Mouse (Mus musculus): ENCODE measurements around the gene Gm4756. TPM values are rescaled to one million over a fixed set of nuclear protein-coding genes. Genes with fewer than 3 reads are reported as not detected.
"Not testable (repeated sequence)": the region's sequence is repeated elsewhere in the genome, so short reads cannot be mapped to it uniquely, and the experiment has no call there.

Gm4756 gene
- total RNA-seq (2017), result not detected in 3 replicates

GRCm38 (mm10) chr12:72649611-72650330, at the start of gene Gm4756:
Gm4756 (minus strand) TSS chr12:72649661.
- ATAC-seq (replicated peaks; ENCODE audit: insufficient number of reproducible peaks, low FRiP score, low TSS enrichment, poor library complexity, severe bottlenecking), result no peak

GRCm38 (mm10) chr12:72694901-72695463, 45.5 kb upstream of the Gm4756 start:
- no peak for ATAC-seq (replicated peaks; ENCODE audit: insufficient number of reproducible peaks, low FRiP score, low TSS enrichment, poor library complexity, severe bottlenecking)

GRCm38 (mm10) chr12:72694438-72694837, 45.0 kb upstream of the Gm4756 start:
- ATAC-seq (replicated peaks; ENCODE audit: insufficient number of reproducible peaks, low FRiP score, low TSS enrichment, poor library complexity, severe bottlenecking), result no peak

- ATAC-seq (replicated peaks; ENCODE audit: insufficient number of reproducible peaks, low FRiP score, low TSS enrichment, poor library complexity, severe bottlenecking), result no peak
These were observed 44.4 kb upstream of the Gm4756 start for GRCm38 (mm10) chr12:72693895-72694294.

DNA sequence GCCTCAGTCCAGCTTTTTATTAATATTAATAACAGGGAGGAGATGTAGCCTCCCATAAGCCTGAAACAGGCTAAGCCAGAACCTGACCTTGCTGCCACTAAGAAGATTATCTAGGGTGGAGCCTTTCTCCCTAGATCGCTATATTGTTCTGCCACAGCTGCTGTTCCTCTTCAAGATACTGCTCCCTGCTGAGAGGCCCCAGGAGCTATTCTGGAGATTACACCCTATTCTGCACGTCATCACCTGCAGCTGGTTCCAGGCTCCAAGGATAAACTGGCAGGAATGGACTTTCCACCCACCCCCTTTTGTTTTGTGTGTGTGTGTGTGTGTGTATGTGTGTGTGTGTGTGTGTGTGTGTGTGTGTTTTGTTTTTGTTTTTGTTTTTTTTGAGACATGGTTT, 38.8 kb upstream of the Gm4756 start:
- ATAC-seq (replicated peaks; ENCODE audit: insufficient number of reproducible peaks, low FRiP score, low TSS enrichment, poor library complexity, severe bottlenecking), result not testable (repeated sequence)

DNA sequence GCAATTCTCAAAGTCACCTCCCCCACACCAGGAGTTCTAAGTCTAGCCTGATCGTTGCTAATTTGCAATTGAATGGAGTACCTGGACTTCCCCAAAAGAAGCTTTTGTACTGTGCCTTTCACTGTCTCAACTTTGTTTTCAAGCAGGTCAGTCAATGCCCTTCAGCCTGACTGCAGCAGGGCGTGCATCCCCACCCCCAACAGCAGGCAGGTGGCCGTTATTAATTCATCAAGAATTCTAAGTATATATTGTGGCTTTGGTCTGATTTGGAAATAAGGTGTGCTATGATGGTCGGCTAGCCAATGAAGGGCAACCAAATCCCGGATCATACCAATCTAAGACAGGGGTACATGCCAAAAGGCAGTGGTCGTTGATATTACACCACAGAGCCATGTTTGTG, 38.3 kb upstream of the Gm4756 start:
- ATAC-seq (replicated peaks; ENCODE audit: insufficient number of reproducible peaks, low FRiP score, low TSS enrichment, poor library complexity, severe bottlenecking), result not testable (repeated sequence)

DNA sequence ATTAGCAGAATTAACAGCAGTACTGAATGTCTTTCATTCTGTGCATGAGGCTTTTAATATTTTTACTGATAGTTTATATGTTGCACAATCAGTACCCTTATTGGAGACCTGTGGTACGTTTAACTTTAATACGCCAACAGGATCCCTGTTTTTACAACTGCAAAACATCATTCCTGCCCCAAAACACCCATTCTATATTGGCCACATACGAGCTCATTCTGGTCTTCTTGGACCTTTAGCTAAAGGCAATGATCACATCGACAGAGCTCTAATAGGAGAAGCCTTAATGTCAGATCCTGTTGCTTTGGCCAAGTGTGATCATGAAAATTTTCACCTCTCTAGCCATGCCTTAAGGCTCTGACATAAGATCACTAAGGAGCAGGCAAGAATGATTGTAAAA, 37.1 kb upstream of the Gm4756 start:
- ATAC-seq (replicated peaks; ENCODE audit: insufficient number of reproducible peaks, low FRiP score, low TSS enrichment, poor library complexity, severe bottlenecking), result not testable (repeated sequence)

DNA sequence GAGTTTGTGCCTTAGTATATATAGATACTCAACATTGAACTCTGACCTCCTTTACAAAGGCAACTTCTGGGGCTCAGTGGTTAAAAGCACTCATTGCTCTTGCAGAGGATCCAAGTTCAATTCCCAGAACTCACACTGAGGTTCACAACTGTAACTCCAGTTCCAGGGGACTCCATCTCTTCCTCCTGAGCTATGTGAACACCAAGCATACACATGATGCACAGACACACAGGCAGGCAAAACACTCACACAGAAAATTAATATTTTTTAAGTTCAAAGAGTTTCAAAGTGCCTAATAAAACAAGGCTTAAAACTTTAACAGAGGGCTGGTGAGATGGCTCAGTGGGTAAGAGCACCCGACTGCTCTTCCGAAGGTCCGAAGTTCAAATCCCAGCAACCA, 34.2 kb upstream of the Gm4756 start:
- no peak for ATAC-seq (replicated peaks; ENCODE audit: insufficient number of reproducible peaks, low FRiP score, low TSS enrichment, poor library complexity, severe bottlenecking)

DNA sequence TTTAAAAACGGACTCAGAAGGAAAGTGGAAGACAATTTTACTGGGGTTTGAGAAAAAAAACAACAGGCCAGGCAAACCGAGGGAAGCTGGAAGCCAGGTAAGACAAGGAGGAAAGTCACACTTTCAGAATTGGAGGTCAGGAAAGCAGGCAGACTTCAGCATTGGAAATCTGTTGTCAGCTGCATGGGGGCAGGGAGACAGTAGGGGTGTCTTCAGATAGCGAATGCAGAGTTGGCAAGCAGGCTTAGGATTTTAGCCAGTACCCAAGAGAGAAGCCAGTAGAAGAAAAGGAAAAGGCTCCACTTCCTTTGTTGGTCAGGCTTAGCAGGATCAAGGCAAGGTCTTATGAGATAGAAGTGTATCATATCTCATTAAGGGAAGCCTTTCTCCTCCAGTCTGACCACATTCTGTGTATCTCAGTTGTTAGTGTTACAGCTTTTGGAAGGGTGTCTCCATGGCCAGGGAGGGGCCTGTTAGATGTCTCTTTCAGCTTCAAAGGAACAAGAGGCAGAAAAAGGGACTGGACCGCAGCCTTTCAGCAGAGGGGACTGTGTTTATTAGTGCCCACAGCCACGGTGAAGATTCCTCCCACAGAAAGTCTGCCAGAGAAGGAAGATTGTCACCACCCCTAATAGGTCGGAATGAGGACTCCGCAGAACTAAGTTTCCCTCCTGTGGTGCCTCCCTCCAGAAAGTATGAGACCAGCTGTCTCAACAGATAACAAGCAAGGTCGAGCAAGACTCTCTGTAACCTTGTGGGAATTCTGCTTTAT, 33.2 kb upstream of the Gm4756 start:
- ATAC-seq (replicated peaks; ENCODE audit: insufficient number of reproducible peaks, low FRiP score, low TSS enrichment, poor library complexity, severe bottlenecking), result no peak

DNA sequence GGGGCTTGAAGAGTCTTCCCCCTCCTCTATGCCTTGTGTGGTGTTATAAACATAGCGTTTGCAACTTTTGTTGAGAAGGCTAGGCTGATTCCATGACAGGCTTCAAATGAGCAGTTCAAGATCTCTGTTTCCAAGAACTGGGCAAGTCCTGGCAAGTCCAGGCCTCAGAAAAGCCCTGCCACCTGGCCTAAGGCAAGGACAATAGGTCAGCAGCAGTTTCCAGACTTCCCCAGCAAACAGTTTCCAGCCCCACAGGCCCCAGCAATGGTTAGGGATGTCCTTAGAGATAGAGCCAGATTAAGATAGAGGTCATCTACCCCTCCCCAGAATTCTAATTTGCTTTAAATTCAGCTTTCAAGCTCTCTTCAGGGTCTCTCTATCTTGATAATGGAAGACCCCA, 32.5 kb upstream of the Gm4756 start:
- no peak for ATAC-seq (replicated peaks; ENCODE audit: insufficient number of reproducible peaks, low FRiP score, low TSS enrichment, poor library complexity, severe bottlenecking)

GRCm38 (mm10) chr12:72679635-72680034, 30.2 kb upstream of the Gm4756 start:
- no peak for ATAC-seq (replicated peaks; ENCODE audit: insufficient number of reproducible peaks, low FRiP score, low TSS enrichment, poor library complexity, severe bottlenecking)

DNA sequence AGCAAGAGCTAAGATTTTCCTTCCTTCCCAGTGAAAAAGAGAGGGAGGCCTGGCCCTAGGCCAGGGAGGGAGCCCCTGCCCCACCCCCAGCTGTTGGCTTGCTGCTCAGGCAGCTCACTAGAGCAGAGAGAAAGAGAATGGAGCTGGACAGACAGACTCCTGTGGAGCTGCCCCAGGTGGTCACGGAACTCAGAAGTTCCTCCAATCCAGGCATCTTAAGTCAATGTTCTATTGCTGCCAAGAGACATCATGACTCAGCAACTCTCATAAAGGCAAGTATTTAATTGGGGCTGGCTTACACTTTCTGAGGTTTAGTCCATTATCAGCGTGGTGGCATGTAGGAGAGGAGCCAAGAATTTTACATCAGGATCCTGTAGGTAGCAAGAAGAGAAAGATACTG, 25.4 kb upstream of the Gm4756 start:
- ATAC-seq (replicated peaks; ENCODE audit: insufficient number of reproducible peaks, low FRiP score, low TSS enrichment, poor library complexity, severe bottlenecking), result no peak

DNA sequence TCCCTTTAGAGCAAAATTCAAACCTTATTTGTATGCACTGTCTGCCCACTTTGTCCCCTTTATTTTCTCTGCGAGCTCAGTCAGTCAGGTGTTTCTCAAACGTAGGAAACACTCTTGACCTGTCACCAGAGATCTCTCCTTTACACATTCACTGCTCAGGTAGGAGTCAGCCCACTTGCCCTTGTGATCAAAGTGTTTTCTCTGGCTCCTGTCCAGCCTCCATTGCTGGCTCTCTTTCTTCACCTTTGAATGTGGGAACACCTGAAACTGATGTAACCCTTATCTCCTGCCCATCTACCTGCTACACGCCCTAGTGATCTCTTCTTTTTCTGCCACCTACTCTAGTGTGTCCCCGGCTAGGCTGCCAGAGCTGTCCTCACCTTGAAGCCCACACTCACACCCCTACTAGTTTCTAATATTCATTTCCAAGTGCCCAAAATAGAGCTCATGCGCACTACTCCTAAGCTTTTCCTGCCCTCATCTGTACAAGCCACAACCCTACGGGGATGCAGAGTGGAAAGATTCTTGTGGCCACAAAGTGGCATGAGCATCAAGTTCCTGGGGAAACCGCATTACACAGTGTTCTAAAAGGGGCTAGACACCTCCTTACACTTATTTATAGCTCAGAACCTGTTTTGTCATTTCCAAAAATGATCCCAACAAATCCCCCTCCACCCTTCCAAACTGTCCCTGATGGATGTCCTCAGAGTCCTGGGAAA, 24.8 kb upstream of the Gm4756 start:
- no peak for ATAC-seq (replicated peaks; ENCODE audit: insufficient number of reproducible peaks, low FRiP score, low TSS enrichment, poor library complexity, severe bottlenecking)

GRCm38 (mm10) chr12:72671516-72672135, 22.2 kb upstream of the Gm4756 start:
- no peak for ATAC-seq (replicated peaks; ENCODE audit: insufficient number of reproducible peaks, low FRiP score, low TSS enrichment, poor library complexity, severe bottlenecking)

DNA sequence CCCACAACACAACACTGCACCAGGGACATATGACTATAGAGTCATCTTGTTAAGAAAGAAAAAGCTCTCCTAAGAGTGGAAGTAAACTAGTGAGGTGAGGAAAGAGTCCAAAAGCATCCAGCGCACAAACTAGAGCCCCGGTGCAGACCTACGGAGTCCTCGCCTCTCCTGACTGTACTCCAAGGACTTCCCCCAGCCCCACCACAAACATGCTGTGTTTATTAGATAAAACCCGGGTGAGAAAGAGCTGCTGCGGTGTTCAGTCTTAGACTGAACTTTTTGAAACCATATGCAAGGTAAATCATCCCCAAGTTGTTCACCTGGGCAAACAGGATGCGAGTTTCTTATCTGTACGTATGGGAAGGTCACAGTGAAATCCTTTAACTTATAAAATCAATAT, 21.5 kb upstream of the Gm4756 start:
- no peak for ATAC-seq (replicated peaks; ENCODE audit: insufficient number of reproducible peaks, low FRiP score, low TSS enrichment, poor library complexity, severe bottlenecking)

DNA sequence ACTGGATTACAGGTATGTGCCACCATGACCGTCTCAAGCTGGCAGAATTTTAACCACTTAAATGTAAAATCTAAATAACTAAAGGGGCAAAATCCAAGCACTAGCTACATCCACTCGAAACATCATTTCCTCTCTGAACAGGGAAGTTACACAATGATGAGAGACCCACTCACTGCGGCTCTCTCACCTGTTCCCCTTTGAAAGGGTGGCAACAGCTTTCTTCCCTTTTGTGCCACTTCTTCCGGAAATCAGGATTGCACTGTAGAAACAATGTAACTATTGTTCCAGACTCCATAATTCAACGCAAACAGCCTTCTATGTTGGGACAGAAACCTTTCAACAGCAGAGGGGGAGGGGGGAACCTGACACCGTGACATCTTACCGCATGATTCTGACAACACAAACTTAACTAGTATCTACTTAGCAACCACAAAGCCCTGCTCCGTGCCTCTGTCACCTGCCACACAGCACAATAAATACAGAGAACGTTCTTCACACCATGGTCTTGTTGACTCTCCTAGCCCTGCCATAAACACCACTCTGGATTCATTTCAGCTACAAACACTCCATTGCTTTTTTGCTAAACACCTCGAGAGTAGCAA, 18.5 kb upstream of the Gm4756 start:
- no peak for ATAC-seq (replicated peaks; ENCODE audit: insufficient number of reproducible peaks, low FRiP score, low TSS enrichment, poor library complexity, severe bottlenecking)

DNA sequence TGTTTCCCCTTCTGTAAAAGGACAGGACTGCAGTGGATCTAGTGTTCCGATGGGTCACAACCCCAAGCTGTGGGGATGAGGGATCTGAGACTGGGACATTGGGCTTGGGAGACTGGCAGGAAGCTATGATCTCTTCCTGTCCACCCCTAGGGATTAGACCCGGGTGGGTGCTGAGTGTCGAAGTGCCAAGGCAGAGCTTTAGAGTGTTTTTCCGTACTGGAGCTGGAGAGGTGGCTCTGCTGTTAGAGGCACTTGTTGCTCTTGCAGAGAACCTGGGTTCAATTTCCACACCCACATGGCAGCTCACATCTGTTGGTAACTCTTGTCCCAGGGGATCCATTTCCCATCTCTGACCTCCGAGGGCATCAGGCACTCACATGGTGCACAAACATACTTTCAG, 16.6 kb upstream of the Gm4756 start:
- ATAC-seq (replicated peaks; ENCODE audit: insufficient number of reproducible peaks, low FRiP score, low TSS enrichment, poor library complexity, severe bottlenecking), result no peak

DNA sequence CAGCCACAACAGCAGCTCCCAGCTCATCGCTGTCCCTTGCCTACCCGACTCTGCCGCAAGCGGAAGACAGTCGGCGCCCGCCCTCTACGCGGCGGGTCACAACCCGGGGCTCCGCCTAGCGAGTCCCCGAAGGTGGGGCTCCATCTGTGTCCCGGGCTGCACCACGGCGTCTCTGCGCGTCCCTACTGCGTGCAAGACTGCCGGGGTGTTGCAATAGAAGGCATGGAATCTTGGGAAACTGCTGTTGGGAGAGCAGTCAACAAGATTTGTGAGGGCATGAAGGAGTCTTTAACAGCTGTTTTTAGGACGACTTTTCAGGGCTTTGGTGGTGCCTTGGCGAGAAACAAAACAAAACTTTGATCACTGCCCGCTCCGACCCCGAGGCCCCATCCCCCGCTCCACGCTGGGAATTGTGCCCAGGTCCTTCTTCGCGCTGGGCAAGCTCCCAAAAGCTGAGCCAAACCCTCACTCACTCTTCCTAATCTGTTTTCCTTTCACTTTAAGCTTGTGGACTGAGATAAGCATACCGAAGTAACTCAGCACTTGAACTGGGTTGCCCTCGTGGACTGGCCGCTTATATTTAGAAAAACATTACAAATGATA, 15.4 kb upstream of the Gm4756 start, which contains the start of gene Dhrs7:
Dhrs7 (minus strand) TSS at position 175 of the 603 bp plus-strand sequence.
- ATAC-seq (replicated peaks; ENCODE audit: insufficient number of reproducible peaks, low FRiP score, low TSS enrichment, poor library complexity, severe bottlenecking), result peak; percentile 93
